Mouse (Mus musculus): ENCODE data around the gene Urb2.
"Not testable (repeated sequence)": the region's sequence is repeated elsewhere in the genome, so short reads cannot be mapped to it uniquely, and the experiment has no call there.

Gene Urb2

DNA sequence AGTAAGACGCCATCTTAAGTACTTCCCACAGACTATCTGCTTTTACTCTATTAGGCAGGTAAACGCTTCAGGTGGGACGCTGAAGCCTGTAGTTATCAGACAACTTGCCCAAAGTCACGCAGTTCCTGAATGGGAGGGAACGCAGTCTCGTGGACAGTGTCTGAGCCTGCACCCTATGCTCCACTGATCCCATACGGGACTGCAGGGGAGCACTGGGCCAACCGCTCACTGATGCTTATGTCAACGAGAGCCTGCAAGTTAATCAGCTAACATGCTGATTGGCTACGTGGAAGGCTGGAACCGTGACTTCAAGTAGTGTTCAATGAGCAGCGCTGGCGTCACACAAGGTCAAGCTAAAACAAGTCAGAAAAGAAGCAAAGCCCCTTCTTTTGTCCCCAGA, 1.5 kb upstream of the Urb2 start:
- DNase-seq = no peak

DNA sequence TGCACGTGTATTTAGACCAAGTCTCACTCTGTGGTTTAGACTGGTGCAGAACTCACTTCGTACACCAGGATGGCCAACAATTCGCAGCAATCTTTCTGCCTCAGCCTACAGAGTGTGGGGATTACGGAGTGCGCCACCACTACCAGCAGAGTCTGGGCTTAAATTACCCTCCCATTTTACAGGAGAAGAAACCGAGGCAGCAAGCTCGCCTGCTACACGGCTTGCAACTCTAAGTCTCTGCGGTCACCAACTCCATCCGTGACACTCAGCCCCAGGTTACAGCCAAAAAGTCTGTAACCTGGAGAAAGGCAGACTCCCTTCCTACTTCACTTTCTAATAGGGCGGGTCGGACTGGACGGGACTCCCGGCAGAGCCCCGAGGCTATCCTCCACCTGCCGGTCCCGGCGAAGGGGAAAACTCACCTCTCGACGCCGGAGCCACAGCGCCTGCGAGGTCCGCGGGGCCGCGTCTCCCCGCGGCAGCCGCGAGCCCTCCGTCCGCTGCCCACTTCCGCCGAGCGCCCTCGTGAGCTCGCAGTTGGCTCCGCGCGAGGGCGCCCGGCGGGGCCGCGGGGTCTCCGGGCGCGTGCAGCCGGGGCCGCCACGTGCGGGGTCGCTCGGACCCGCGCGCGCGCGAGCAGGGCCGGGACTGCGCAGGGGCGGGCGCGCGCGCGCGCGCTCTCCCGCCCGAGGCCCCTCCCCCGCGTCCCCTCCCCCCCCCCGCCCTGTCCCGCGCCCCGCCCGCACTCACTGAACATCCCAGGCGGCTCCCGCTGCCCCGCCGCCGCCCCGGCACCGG, 670 bp upstream of the Urb2 start:
- peak; percentile 66 for DNase-seq

DNA sequence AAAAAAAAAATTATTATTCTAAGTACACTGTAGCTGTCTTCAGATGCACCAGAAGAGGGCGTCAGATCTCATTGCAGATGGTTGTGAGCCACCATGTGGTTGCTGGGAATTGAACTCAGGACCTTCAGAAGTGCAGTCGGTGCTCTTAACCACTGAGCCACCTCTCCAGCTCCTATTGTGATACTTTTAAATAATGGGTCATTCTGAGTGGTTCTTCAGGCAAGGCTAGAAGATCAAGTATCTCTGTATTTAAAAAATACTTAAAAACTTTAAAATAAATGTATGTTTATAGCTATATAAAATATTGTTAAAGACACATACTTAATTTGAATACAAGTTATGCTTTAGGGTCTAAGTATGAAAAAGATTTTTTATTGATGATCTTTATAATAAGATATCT, 5.0 kb downstream of the Urb2 start:
- DNase-seq = not testable (repeated sequence)

DNA sequence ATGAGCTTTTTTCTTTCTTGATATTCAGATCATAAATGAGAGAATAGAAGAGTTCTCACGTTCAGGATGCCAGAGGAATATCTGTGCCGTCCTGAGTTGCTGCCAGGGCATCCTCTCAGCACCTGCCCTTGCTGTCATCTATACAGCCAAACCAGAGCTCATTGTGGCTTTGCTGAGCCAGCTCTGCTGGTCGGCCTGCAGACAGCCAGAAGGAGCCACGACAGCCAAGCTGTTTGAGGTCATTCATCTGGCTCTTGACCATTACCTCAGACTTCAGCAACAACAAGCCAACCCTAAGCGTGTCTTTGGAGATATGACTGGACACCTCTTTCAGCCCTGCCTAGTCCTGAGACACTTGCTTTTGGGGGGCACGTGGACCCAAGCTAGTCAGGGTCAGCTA, 6.5 kb downstream of the Urb2 start:
- no peak for DNase-seq

DNA sequence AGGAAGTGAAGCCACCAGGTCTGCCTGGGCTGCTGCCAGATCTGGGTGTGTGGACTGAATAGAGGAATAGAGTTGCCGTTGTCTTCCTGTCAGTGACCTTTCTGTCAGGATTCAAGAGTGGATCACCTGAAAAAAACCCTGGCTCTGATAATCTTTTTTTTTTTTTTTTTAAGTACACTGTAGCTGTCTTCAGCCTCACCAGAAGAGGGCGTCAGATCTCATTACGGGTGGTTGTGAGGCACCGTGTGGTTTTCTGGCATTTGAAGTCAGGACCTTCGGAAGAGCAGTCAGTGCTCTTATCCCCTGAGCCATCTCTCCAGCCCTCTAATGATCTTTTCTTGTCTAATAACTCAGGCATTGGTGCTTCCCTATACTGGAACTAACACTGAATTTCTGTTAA, 12.1 kb downstream of the Urb2 start:
- no peak for DNase-seq

DNA sequence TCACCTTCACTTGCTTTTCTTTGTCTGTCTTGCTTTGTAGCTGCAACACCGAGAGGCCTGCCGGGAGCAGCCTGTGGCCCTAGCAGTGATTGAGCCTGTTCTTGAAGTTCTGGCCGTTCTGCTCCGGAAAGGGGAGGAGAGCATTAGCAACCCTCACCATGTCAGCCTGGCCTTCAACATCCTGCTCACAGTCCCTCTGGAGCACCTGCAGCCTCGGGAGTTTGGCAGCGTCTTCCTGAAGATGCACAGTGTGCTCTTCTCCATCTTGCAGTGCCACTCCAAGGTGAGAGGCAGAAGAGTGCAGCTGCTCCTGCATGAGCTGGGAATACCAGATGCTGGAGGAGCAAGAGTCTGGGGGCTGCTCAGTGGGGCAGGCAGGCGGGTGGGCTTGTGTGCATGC, 16.8 kb downstream of the Urb2 start:
- DNase-seq = no peak

DNA sequence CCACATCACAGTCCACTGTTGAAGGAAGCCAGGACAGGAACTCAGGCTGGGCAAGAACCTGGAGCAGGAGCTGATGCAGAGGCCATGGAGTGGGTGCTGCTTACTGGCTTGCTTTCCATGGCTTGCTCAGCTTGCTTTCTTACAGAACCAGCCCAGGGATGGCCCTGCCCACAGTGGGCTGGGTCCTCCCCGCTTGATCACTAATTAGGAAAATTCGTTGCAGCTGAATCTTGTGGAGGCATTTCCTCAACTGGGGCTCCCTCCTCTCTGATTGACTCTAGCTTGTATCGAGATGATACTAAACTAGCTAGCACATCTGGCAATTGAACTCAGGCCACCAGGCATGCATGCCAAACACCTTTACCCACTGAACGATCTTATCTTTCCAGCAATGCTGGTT, 18.0 kb downstream of the Urb2 start:
- no peak for DNase-seq

DNA sequence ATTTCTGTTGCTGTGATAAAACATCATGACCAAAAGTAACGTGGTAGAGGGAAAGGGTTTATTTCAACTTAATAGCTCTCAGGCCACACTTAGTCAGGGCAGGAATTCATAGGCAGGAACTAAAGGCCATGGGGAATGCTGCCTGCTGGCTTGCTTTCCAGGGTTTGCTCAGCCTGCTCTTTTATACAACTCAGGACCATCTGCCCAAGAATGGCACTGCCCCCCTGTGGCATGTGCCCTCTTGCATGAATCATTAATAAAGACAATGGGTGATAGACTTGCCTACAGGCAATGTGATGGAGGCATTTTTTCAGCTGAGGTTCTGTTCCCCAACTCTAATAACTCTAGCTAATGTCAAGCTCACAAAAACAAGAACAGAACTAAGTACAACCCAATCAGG, 20.9 kb downstream of the Urb2 start:
- no peak for DNase-seq

DNA sequence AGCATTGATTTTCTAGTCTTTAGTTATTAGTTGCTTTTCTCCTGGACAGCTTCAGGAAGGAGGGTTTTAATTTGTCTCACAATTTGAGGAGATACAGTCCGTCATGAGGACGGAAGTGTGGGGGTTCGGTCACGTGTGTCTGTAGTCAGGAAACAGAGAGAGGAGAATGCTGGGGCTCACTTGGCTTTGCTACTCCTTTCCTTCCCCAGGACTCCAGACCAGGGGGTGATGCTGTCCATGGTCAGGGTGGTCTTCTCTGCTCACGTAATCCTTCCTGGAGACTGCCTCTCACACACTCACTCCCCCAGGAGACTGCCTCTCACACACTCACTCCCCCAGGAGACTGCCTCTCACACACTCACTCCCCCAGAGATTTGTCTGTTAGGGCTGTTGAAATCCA, 23.1 kb downstream of the Urb2 start:
- DNase-seq = no peak

DNA sequence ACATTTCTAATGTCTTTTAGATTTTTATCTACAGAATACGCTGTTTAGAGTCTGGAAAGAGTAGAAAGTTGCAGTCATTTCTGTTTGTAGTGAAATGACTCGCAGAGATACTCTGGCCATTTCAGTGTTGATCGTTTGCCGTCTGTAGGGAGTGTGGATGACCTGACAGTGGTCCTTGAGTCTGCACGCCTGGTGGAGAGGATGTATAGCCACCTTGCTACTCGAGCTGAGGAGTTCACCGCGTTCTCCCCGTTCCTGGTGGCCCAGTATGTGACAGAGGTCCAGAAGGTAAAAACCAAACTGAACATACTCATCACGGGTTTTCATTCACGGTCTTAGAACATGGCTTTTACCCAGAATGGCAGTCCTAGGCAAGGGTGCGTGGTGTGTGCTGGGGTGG, 23.6 kb downstream of the Urb2 start:
- no peak for DNase-seq

DNA sequence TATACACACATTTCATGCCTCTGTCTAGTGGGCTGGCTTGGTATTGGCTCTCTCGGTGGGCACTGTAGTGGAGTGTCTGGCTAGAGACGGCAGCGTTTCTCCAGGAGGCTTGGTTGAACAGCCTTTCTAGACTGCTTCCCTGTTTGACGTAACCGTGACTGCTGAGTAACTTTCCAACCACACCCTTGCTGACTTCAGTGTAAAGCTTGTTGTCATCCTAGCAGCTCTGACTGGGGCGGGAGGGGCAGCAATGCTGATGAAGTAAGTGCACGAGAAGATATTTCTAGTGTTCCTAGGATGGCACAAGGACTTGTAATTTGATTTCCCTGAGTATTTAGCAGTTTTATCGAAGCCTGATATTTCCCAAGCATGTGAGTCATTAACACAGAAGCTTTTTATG, 24.5 kb downstream of the Urb2 start:
- DNase-seq = no peak

DNA sequence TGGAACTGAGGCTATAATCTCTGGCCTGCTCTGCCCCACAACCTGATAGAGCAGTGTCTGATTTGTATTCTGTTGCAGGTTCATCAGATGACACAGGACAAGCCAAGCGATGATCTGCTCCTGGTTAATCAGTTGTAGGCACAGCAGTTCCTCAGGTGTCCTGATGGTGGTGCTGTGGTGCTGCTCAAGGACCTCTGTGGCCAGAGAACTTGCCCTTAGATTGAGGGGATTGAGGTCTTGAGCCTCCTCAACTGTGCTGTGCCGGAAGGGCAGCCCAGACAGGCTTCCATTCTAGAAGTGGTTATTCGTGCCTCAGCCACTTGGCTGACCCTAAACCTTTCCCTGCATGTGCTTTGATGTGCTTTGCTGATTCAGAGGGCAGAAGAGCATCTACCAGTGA, 30.8 kb downstream of the Urb2 start:
- DNase-seq = peak; percentile 60

DNA sequence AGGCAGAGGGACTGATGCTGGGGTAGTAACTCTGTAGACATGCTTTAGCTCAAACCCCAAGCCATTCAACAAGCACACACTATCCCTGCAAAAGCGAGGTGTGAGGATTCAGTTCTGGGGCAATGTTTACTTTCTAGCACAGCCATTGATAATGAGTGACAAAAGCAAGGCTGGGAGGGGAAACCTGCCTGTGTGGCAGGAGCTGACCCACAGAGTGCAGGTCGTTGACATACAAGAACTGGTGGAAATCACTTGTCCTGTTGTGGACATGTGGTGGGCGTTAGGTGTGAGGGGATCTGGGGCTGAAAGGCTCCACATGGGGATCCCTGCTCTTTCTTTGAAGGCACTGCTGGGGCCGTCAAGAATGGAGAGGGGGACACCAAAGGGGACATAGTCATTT, 31.3 kb downstream of the Urb2 start:
- DNase-seq = no peak

DNA sequence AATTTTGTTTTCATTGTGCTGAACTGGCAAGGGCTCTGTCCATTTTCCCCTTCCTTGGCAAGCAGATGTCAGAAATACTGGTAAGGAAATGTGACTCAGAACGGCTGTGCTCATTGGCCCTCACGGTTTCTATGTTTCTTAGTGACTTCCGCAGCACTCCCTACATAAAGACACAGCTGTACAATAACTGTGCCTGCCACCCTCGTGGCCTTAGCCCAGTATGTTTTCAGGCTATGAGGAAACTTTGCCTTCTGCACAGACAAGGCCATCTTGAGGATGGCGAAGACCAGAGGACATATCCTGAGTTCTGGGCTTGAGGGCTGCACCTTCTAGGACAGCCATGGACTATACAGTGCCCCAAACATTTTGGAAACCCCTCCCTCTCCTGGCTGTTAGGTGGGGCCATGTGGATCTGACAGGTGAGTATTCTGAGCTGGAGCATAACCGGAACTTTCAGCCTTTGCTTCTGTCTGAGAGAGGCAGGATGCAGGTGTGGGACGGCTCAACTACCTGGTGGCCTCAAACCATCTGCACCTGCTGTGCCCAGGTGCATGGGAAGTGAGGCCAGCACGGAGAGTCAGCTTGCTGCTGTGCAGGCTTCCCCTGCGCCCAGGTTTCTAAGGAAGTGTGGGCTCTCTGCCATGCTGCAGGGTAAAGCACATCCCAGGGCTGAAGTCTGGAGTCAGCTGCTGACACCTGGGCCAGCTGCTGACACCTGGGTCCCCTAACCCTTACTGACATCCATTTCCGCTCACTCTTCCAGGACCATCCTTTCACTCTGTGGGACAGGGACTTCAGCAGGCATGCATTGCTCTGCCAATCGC, 35.7 kb downstream of the Urb2 start:
- no peak for DNase-seq

DNA sequence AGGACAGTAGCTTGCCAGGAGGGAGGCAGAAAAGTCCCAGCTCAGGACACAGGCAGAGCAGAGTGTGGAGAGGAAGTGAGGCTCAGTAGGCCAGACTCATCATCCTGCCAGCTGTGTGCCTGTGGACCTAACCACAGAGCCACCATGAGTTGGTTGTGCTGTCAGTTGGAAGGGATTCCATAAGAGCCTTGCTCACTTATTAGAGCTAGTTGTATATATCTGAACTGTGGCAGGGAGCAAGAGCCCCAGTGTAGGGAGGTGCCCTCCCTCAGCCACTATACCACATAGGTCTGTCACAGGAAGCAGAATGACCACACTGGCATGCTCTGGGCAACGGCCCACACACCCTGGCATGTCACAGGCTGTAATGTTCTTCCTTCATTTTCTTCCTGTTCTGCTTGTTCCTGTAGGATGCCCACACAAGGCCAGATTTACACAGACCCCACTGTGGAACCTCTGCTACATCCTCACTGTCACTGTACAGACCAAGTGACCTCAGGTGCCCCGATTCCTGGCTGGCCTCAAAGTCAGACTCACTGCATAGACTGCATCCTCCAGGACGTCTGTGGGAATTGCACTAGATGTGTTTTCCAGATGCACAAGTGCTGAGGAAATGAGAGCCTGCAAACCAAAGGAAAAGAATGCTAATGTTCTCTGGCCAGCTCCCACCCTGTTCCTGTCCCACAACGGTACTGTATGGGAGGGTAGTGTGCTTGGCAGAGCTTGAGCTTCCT, 45.2 kb downstream of the Urb2 start:
- no peak for DNase-seq

DNA sequence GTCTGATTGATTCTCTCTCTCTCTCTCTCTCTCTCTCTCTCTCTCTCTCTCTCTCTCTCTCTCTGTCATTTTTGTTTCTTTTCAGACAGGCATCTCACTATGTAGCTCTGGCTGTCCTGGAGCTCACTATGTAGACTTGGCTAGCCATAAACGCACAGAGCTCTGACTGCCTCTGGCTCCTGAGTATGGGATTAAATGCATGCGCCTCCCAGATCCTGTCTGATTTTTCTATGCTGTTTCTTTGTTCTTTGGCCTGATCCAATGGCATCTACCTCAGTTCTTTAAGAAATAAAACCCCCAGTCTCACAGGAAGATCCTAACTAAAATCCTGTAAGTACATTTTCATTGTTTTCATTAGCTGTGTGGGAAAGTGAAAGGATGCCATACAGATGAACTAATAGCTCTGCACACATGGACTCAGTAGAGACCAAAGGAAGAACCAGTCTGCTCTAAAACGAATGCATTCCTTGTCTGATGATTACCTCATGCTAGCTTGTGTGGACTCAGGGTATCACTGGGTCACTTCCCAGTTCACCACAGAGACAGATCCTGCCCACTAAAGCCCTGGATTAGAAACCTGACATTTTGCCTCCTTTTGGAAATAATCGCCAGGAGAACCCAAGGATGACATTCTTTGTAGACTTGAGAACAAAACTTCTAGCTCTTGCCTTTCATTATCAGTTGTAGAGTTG, 45.9 kb downstream of the Urb2 start:
- no peak for DNase-seq

DNA sequence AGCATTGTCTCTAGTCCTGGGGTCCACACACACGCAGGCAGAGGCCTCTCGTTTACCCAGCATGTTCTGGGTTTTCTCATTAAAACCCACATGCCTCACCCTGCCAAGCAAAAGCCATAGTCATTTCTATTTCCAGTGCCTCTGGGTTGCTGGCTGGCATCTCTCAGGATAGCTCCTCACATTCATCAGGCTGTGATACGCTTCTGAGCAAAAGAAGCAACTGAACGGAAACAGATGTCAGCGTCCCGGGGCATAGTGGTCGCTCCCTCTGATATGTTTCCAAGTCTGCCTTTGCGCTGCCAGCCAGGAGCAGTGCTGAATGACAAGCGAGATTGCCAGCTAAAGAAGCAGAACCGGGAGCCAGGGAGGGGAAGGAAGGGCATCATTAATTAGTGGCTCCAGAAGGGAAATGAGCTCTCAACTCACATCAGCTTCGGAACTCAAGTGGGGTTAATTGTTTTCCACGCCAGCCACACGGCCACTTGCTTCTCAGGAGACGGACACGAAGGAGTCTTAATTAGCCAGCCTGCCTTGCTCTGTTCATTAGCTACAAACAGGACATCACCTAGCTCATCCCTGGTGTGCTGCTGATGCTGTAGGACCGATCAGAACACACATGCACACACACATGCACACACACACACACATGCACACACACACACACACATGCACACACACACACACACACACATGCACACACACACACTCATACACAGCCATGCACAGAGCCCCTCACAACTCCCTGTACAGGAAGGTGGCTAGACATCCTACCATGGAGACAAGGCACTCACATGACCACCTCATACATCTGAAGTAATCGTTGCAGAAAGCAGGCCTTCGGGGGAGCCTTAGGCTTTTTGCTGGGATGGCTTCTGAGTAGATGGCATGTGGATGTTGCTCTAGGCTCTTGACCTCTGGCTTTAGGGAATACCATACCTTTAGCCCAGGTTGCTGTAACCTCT, 49.3 kb downstream of the Urb2 start:
- DNase-seq = no peak

DNA sequence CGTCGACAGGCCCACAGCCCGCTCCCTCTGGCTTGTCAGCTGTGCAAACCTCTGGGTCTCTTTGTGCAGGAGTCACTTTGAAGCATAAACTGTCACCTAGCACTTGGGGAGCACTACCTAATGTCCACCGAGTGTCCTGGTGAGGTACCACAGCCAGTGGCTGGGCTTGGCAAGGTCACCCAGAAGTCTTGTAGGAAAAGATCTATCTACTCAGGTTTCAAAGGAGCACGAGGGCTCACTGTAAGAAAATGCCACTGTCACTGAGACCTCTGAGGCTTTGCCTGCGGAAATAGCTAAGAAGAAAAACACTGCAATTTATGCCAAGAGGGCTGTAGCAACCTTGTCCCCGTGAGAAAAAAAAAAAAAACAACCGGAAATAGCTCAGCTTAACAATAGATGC, 54.7 kb downstream of the Urb2 start:
- no peak for DNase-seq

DNA sequence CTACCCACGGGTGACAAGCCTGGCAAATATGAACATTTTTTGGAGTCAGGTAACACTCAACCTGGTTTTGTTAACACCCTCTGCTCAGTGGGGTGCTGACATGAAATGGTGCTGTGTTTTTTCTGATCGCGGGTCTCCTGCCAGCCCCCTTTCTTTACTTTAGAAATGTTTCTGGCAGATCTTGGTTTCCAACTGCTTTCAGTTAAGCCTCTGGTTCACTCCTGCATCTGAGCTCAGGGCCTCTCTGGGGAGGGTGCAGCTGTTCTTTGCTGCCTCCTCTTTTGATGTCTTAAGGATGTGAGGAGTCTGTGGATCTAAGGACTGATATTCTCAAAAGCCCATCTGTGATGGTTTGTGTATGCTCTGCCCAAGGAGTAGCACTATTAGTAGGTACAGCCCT, 55.1 kb downstream of the Urb2 start:
- DNase-seq = no peak

DNA sequence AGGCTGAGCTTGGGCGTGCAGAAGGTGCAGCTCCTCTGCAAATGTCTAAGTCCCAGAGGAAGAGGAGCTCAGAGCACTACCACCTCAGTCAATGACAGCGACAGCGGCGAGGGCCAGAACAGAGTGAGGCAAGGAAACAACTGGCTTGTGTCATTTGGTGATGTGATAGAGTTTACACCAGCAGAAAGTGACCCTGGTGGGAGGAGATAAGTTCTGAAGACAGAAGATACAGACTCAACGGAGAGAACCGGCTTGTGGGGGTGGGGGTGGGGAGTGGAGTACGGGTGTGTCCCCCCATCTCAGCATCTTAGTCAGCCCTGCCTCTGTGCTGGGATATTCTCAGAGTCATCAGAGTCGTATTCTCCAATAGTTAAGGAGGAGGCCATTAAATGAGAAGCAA, 56.1 kb downstream of the Urb2 start:
- no peak for DNase-seq

DNA sequence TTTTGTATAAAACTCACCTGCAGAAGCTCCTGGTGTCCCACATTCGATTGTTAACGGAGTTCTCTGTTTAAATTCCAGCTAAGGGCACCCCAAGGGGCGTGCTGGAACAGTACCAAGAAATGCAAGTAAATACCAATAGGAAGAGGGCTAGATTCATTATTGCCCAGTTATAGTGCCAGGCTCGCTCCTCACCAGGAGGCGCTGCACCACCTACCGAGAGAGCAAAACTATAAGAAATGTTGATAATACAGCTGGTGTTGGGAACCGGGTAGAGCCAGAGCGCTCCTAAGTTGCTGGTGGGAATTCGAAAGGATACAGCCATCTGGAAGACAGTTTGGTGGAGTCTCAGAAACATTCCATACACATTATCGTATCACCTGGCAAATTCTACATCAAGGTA, 56.7 kb downstream of the Urb2 start:
- DNase-seq = no peak

DNA sequence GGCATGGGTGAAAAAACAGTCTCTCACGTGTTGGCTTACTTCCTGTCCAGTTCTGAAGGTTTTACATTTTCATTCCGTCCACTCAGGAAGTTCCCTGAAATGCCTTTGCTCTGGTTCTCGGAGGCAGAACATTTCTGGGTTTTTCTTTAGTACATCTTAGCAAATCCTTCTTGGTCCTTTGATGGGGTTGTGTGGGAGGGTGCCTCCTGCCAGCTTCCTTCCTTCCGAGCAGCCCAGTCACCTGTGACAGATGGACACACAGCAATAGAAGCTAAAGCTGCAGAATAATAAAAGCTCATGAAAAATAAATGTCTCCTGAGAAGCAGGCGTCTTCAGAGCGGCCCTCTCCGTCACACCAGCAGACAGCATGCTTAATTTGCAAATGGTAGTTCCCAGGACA, 57.7 kb downstream of the Urb2 start:
- DNase-seq = no peak

All from right cerebral cortex, postnatal 14 days (tissue).